Mouse (Mus musculus): ENCODE results near the gene Olfr156.

DNA sequence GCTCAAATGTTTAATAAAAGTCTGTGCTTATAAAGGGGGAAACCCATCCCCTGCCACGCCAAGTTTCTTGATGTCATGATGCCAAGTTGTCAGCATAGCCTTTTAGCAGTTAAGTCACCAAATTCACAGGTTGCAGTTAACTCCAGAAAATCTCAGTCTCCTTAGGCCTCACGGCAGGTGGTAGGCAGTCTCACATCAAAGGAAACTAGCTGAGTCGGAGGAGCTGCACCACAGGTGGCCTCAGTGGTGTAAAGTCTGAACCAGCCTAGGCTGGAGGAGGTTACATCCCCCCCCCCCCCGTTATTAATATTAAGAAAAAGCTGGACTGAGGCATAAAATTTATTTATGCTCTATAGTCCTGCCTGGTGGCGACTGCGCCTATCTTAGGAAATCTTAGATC, 28.4 kb downstream of the Olfr156 start:
- TF ChIP-seq MAFK (IDR thresholded peaks at IDR 0.05; ENCODE audit: insufficient replicate concordance, low read length) (no peak), NELFE (IDR thresholded peaks at IDR 0.05; ENCODE audit: low read depth, low read length) (no peak), POLR2A (IDR thresholded peaks at IDR 0.05; ENCODE audit: low read depth, low read length) (no peak), SIN3A (IDR thresholded peaks at IDR 0.05; ENCODE audit: low read length) (no peak)

Measured in CH12.LX (cell line).